Mouse (Mus musculus): ENCODE data around the gene Snx9.

The Snx9 gene

GRCm38 (mm10) chr17:5806823-5807222 lies 34.3 kb upstream of the Snx9 start:
- no peak for DNase-seq (ENCODE audit: low read depth, low spot score)

DNA sequence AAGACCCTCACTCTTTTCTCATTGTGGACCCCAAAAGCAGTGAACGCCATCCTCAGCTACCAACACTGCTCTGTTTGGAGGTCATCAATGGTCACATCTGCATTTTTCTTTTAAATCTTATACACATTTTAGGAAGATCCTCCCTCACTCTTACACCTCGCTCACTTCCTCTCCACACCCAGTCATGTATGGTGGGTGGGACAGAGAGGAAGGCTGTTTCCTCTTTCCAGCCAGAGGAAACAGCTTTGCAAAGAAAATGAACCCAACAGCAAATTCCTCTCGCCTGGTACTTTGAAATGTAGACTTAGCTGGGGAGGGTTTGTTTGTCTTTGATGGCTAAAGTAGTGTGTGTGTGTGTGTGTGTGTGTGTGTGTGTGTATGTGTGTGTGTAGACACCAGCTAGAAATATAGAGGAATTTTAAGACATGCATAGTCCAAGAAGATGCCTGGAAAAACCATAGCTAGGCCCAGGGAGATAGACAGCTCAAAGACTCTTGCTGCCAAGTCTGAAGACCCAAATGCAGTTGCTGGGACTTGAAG lies 33.2 kb upstream of the Snx9 start:
- peak; percentile 38 for DNase-seq (ENCODE audit: low read depth, low spot score)

DNA sequence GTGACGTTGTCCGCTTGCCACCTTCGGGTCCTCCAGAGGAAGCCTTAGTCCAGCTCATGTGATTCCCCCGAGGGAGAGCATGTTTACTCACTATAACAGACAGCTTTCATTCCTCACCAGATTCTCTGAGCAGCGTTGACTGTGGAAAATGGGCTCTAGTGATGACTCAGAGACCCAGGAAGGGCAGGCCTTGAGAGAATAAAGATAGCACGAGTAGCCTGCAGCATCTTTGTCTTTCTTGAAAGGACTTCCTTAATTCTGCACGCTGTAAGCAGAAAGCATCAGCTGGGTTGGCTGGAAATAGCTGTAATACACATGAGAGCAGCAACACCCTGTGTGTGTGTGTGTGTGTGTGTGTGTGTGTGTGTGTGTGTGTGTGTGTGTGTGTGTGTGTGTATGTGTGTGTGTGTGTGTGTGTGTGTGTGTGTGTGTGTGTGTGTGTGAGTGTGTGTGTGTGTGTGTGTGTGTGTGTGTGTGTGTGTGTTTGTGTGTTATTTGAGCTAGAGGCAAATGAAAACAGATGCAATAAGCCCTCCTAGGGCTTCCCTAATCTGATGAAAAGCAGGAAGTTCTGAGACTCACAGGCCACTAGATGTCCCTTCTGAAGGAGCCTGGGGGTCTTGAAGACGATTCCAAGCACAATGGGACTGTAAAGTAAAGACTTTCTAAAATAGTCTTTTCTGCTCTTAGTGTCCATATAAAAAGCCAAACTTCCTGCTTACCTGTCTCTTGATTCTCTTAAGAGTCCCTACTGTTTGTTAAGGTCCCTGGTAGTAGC lies 27.1 kb upstream of the Snx9 start:
- DNase-seq (ENCODE audit: low read depth, low spot score) = peak; percentile 29

DNA sequence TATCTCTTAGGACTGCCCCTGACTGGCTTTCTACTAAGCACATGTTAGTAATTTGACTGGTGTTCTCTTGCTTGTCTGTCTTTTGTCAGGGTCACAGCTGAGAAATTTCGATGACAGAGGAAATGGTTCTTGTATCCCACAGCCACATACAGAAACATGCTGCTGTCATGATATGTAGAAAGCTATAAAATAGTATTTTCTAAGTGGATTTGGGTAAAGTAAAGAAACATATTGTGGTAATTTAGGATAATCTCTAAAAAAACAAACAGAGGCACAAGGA lies 26.5 kb upstream of the Snx9 start:
- no peak for DNase-seq (ENCODE audit: low read depth, low spot score)

- no peak for DNase-seq (ENCODE audit: low read depth, low spot score)
Measured at GRCm38 (mm10) chr17:5817871-5818270, 23.3 kb upstream of the Snx9 start.

DNA sequence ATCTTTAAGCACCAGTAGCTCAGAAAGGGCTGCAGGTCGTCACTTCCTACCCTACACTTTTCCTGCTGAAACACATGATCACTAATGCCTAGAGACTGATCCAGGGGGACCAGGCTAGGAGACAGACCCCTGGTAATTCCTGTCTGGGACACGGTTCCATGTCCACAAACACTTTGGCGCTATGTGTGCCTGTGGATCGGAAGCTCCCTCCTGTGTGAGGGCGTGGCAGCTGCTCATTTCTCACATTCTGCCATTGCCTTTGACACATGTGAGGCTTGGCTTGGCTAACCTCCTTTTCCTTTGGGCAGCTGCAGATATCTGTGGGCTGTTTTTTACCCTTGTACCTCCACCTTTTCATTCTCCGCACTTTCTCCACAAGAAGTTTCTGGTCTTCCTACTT lies 22.0 kb upstream of the Snx9 start:
- no peak for DNase-seq (ENCODE audit: low read depth, low spot score)

DNA sequence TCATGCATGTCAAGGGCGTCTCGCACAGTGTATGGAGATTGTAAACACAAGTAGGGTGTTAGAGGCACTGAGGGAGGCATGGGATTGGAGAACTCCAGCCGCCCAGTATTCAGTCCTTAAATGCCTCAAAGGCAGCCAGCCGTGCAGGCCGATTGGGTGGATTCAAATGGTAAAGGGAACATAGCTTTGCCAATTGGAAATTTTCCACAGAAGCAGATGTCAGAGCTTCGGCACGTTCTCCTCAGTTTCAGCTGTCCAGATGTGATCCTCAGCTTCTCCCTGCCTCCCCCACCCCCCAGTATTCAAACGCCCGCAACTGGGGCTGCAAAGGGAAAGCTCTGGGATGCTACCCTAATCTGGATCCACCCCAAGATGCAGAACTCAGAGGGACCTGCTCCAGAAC lies 21.3 kb upstream of the Snx9 start:
- DNase-seq (ENCODE audit: low read depth, low spot score) = no peak

- no peak for DNase-seq (ENCODE audit: low read depth, low spot score)
Measured at GRCm38 (mm10) chr17:5822541-5822940, 18.6 kb upstream of the Snx9 start.

- DNase-seq (ENCODE audit: low read depth, low spot score) = no peak
Measured at GRCm38 (mm10) chr17:5823032-5823431, 18.1 kb upstream of the Snx9 start.

GRCm38 (mm10) chr17:5827836-5828582 lies 13.1 kb upstream of the Snx9 start:
- DNase-seq (ENCODE audit: low read depth, low spot score) = peak; percentile 53

DNA sequence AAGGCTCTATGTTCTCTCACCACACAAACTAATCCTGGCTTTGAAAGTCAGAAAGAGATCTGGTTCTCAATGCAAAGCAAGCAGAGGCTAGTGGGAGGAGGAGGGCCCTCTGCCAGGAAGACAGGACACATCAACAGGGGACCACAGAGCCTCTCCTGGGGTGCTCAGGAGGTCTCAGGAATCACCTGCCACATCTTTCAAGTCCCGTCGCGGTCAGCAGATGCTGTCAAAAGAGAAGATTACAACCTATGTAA lies 12.6 kb upstream of the Snx9 start:
- DNase-seq (ENCODE audit: low read depth, low spot score) = peak; percentile 21

GRCm38 (mm10) chr17:5828944-5829343 lies 12.2 kb upstream of the Snx9 start:
- DNase-seq (ENCODE audit: low read depth, low spot score) = no peak

- no peak for DNase-seq (ENCODE audit: low read depth, low spot score)
Measured at GRCm38 (mm10) chr17:5829930-5830329, 11.2 kb upstream of the Snx9 start.

DNA sequence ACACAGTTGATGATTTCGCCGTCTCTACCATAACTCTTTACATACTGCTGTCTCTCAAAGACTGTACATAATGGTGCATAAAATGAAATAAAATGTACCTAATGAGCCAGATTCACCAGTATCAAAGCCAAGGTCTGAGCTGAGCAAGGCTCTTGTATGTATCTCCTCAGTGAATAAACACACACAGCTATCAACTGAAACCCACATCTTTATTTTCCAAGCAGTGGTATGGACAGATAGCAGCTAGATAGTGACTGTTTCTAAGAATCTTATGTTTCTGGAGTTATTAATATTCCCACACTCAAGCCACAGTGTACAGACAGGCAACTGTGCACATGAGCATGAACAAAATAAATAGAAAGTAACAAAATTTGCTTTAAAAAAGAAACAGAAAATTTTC lies 10.7 kb upstream of the Snx9 start:
- no peak for DNase-seq (ENCODE audit: low read depth, low spot score)

DNA sequence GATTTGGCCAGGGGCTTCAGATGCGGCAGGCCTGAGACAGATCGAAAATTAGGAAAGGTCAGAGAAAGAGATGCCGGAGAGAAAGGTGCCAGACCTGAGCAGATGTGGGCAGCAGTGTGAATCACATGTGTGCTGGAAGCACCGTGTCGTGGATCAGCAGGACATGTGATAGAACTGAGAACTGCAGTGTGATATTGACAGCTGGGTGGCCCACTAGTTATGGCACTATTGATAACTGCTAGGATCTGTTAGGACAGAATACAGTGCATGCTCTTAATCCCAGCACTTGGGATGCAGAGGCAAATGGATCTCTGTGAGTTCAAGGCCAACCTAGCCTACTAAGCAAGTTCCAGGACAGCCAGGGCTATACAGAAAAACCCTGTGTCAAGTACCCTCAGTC lies 10.3 kb upstream of the Snx9 start:
- no peak for DNase-seq (ENCODE audit: low read depth, low spot score)

DNA sequence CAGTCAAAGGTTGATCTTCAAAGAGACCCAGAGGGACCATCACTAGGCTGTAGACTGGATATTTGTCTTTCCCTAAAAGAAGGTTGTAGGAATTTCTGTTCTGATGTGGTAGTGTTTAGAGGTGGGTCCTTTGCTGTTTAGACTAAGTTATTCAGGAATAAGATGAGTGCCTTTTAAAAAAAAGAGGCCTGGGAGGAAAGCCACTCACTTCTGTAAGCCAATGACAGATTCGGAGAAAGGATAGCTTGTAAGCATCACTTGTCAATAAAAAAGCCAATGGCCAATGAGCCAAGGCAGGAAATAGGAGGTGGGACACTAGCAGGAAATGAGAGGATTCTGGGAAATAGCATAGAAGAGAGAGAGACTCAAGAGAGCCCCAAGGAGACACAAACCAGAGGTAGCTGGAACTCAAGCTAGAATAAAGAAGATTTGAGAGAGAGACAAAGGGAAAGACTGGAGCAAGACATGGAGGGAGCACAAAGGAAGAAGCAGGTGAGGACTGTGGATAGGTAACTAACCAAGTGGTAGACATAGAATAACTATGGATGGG lies 9.8 kb upstream of the Snx9 start:
- no peak for DNase-seq (ENCODE audit: low read depth, low spot score)

- DNase-seq (ENCODE audit: low read depth, low spot score) = no peak
Measured at GRCm38 (mm10) chr17:5834166-5834565, 7.0 kb upstream of the Snx9 start.

DNA sequence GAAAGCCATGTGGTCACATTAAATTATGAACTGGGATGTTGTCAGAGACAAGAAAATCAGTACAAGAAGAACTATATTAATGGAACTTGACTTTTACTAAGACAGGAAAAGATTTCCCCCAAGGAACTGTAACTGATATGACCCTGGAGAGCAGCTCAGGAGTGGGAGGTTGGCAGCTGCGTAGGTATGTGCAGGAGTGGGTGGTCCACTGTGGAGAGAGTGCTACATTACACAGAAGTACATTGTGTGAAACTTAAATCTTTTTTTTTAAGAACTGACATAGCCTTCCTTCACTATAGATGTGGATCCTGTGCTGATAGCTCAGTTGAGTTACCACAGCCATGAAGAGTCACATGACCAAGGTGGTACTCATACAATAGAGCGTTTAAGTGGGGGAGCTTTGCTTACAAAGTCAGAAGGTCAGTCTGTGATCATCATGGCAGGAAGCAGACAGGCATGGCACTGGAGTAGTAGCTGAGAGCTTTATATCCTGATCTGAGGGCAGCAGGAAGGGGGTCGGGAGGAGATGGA lies 6.3 kb upstream of the Snx9 start:
- no peak for DNase-seq (ENCODE audit: low read depth, low spot score)

DNA sequence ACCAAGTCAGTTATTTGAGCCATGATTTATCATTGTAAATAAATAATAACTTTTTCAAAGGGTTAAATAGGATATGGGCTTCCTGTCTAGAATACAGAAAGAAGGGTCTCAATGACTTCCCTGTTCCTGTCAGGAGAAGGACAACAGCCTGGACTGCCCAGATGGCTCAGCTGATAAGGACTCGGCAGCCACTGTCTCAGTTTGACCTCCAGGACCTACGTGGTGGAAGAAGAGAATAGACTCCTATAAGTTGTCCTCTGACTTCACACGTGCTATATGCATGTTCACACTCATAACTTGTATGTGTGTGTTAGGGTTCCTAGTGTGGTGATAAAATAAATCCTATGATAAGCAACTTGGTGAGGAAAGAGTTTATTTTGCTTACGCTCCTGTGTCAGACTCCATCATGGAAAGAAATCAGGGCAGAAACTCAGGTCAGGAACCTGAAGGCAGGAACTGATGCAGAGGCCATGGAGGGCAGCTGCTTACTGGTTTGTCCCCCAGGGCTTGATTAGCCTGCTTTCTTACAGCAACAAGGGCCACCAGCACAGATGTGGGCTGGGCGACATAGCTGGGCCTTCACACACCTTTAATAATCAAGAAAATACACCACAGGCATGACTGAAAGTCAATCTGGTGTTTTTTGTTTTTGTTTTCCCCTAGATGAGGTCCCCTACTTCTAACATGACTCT lies 1.4 kb upstream of the Snx9 start:
- DNase-seq (ENCODE audit: low read depth, low spot score) = no peak

DNA sequence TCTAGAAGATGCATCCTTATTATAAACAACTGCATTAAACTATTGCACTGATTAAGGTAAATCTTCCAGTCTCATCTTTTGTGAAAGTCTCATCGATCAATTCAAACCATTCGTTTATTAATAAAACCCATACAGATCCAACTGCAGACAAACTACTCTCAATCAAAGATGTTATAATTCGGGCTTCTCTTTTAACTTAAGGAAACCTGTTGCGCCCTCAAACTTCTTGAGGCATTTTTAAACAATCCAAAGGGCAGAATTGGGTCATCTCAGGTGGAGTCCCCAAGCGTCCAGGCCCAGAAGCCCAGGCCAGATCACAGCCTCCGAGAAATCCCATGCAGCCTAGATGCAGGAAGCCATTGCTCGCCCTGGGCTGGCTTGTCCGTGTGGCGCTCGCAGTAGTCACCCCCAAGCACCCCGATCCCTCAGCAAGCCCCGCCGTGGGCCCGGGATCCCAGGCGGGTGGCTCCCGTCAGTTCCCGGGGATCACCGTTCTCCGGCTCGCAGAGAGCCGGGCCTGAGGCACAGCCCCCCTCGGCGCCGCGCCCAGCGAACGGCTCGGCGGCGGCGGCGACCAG lies 490 bp upstream of the Snx9 start:
- DNase-seq (ENCODE audit: low read depth, low spot score) = peak; percentile 33

DNA sequence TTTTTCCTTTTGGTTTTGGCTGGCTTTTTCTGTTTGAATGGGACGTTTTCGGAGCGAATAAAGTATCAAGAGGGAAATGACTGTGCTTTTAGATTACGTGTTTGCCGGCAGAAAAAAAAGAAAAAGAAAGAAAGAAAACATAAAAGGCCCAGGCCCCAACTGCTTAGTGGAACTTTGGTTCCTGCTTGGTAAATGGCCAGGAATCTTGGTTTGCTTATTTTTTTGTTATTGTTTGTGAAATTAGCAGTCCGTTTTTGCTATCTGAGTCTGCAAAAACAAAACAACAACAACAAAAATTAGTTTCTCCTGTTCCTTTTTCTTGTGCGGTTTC lies 779 bp downstream of the Snx9 start:
- no peak for DNase-seq (ENCODE audit: low read depth, low spot score)

- DNase-seq (ENCODE audit: low read depth, low spot score) = no peak
Measured at GRCm38 (mm10) chr17:5842988-5843640, 2.0 kb downstream of the Snx9 start.

Measured in CD4-positive helper T cell, adult 2 months (primary cell).